Mouse (Mus musculus) urinary bladder, postnatal 25 days (tissue): ENCODE results near the gene Slc46a2.

Experiments used
- DNase-seq: peaks from one replicate; pipeline ENCODE4 v3.0.0; 2022; ENCODE audit warnings: low spot score

Gene Slc46a2

DNA sequence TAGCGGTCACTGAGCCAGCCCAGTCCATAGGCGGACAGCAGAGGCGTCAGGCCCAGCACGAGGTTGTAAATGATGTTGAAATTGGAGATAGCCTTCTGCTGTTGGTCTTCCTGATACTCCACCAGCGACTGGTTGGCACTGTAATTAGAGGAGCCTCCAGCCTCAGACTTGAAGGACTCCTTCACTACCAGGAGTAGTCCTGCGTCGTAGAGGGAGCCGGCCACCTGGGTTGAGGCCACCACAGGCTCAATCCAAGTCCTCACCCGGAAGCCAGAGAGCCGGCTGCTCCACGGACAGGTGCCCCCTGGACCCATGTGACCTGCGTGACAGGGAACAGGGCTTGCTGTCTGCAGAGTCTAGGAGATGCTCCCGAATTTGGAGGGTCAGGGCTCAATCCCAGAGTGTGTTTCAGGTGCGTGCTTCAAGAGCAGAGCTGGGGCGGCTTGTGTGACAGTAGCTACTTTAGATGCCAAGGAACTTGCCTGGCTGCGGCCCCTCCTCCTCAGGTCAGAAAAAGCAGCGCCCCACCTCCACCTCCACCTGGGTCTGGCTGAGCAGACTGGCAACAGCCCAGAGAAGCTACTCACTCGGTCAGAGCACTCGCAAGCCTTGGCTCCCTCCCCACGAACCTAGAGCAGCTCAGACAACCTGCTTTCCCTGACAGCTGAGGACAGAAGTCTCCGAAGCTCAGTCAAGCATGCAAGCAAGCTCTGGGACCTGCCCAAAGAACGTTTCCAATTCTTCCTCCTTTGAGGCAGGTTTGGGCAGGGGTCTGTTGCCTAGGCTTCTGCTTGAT lies at the start of gene Slc46a2:
Gene Slc46a2, minus strand, starts transcription at position 449 of the 796 bp plus-strand sequence.
- DNase-seq = no peak

DNA sequence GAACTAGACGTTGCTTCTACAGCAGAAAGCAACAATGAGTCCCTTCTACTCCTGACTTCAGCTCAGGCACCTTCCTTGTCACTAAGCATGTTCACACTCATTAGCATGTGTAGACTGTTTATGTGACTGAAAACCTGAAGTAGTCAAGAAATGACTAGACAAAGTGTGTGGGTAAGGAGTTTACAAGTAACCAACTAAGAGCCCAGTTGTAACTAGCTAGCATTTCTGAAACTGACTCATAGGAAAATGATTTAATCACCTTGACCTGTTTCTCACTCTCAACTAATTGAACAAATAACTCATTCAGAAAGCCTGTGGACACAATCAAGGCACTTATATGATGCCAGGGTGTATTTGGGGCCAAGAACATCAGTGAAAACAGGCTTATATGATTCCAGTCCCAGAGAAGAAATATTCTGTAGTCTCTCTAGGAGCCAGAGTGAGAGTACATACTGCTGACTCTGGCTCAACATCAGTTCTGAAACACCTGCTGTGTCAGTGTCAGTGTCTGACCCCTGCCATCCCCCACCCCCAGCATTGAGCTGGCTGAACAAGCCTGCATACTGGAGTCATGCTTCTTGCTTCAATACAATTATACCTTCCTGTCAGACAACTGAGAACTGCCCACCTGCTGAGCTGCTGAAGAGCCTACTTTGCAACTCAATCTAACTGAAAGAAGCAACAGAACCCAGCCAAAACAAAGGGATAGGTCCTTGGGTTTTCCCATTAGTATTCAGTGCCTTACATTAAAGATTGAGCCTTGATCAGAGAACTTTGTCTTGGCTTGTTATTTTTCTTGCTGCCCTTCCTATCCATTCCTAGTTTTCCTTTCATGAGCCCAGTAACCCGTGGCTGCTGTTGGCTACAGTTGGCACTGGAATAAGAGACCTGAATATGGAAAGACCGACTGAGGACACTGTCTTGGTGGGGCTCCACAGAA lies 48.8 kb upstream of the Slc46a2 start, which contains the start of gene Mup6:
Gene Mup6, plus strand, starts transcription at position 890 of the 940 bp plus-strand sequence.
- no peak for DNase-seq

DNA sequence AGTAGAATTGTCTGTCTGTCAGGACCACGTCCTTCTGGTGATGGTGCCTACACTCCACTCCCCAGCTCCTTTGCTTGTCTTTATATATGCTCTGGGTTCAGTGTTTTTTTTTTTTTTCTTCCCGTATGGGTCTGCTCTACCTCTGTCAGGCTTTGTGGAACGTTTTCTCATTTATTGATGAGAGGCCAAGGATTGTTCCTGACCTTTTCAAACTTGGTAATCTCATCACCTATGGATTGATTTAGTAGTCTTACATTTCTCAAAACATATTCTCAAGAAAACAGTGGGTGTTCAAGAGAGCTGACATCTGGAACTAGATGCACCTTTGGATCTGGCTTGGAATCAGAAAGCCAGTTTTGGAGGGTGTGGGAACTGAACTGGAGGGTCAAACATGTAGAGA lies 45.8 kb upstream of the Slc46a2 start, which contains the start of gene Mup4:
Gene Mup4, minus strand, starts transcription at position 101 of the 400 bp plus-strand sequence.
- DNase-seq = no peak

DNA sequence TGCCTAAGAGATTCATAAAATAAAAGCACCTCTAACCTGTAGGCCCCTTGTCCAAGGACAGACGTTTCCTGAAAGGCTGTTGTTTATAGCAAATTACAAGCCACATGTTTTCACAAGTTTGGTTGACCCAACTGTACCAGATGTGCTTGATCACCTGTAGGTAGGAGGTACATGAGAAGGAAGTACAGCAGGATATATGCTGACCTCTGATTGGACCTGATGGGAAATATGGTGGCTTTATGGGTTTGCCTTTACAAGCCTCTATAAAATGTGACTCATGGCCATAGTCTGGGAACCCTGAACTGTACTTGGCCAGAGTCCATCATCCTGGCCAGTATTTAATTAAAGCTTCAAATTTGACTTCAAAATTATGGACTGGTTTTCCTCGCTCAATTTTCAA lies 22.7 kb upstream of the Slc46a2 start:
- no peak for DNase-seq

DNA sequence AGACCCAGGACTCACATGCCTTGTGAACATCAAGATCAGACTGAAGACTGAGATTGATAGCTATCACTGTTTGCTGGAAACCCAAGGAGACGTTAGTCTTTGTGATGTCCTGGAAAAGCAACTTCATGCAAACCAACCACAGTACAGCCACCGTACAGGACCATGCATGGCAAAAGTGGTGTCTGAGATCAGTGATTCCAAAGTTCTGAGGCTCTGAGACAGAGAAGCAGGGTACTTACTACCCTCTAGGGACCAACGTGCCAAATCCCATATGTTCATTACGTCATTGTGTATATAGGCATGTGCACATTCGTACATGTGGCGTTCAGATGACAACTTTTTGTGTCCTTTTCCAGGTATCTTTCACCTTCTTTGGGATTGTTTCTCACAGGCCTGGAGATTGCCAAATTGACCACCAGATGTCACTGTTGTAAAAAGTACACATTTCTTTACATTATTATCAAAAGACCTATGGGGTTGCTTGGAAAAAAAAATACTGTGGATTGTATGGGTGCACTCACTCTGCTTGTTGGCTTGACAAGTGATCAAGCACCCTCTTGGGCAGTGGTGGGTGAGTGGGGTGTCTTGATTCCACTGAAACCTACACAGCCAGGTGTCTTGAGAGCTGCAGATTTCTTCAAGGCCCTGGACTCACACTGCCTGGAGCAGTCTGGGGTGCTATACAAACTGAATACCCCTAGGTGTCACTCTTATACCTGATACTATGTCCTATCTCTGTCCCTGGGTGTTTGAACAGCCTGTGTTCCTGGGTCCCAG lies 17.8 kb upstream of the Slc46a2 start:
- DNase-seq = no peak

DNA sequence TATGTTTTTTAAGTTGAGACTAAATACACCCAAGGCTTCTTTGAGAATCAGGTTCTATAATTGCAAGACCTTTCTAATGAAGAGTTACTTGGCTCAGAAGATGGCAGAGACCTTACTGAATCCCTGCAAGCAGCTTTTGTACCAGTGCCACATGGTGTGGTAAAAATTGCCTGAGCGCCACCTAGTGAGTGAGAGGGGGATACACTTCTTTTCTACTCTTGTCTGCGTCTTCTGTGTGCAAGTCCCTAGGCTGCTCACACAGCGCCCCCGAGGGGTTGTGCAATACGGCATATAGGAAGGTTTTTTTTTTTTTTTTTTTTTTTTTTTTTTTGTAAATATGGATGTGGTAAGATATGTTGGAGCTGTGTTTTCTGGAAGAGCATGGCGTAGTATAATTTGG lies 13.5 kb upstream of the Slc46a2 start:
- peak; percentile 61 for DNase-seq

DNA sequence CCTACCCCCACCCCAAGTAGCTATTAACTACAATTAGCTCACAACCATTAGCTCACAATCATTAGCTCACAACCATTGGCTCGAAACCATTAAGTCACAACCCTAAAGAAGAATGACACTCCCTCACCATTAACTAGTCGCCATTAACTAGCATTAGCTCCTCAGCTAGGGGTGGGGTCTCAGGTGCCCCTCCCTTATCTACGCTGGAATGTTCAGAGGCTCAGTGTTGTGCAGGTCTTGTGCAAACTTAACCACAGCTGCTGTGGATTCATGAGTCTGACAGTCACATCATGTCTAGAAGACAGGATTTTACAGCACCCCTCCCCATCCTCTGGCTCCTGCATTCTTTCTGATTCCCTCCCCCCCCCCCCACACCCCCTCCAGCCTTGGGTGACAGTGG lies 12.8 kb upstream of the Slc46a2 start:
- no peak for DNase-seq

DNA sequence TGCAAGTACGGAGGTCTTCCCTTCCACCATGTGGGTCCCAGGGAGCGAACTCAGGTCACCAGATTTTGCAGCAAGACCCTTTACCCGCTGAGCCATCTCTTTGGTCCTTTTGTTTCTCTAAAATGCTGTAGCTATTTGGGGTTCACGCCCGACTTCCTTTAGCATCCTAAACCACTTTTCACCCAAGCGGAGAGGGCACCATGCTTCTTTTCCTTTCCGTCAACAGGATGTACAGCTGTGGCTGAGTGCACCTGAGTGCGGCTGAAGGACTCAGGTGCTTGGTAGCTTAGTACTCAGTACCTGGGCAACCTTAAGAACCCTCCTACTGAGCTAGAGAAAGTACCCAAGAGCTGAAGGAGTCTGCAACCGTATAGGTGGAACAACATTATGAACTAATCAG lies 10.2 kb upstream of the Slc46a2 start:
- no peak for DNase-seq

DNA sequence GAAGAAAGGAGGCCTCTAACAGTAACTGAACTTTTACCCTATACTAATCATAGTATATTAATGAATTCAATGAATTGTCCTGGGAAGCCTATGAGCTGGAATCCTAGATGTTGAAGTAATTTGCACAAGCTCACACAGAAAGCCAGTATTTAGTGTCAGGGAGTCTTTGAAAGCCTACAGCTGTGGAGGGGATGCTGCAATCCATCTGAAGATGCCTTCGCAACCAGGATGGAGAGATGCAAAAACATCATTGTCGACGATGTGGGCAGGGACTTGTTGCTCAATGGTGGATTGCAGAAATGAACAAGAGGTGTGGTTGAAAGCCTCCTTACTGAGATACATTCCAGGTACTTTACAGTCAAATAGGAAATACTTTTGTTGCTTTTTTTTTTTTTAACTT lies 3.1 kb upstream of the Slc46a2 start:
- DNase-seq = no peak

DNA sequence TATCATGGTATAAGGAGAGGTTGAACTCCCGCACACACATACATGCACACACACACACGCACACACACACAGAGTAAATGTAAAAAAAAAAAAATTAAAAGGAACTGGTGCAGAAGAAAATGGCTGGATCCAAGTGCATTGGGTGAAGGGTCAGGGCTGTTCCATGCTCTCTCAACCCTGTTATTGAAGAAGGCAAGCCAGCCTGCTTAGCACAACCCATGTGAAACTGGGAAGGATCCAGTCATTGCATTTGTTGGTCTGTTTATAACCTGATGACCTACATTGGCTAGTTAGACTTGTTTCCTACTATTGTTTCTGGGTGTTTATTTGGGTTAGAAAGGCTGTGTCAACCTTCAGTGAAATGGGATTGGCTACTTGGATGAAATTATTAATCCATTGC lies 6.1 kb downstream of the Slc46a2 start:
- DNase-seq = no peak

DNA sequence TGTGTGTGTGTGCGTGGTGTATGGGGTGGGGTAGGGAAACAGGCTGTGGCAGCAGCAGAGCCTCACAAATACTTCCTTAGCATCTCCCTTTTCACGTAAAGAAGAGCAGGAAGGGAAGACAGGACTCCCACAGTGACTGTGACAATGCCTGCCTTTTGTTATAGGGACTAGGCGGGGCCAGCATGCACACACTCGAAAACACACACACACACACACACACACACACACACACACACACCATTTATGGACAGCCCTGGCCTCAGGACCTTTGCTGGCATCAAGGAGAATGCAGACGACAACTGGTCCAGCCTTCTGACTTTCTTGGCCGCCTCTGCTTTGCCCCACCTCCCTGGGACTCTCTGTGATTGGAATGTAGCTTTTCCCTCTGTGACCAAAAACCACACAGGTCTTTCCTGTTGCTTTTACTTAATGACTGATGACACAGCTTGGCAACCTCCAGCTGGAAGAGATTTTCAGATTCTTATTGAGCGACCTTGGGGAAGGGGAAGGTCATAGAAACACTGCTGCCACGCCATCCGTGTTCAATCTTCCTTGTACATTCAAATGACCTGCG lies 7.1 kb downstream of the Slc46a2 start:
- DNase-seq = no peak

DNA sequence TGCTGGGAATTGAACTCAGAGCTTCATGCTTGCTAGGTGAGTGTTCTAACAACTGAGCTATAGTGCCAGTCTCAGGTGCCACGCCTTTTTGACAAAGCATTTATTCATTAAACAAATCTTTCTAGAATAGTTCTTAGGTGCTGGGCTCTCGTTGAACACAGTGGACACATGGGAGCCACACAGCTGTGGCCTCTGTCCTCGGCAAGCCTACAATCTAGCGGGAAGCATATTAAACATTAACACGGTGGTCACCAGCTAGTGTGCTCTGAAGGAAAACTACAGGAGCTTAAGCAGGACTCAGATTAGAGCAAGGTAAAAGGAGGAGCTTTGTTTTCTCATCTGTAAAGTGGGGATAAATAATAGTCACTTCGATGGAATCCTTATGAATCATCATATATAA lies 7.8 kb downstream of the Slc46a2 start:
- DNase-seq = no peak

DNA sequence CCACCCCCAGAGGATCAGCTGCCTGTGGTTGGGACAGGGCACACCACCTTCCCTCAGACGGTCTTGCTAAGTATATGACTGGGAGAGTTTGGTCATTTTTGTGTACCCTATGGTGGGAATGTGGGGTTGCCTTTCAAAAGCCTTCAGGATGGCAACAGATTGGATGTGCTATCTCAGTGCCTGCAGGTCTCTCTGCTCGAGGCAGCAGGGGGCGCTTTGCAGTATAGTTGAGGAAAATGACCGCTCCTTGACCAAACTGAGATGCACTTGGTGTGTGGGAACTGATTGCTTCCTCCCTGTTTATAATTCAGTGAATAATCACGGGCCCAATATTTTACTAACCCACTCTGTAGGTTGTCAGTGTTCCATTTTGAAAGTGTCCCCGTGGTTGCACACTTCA lies 12.3 kb downstream of the Slc46a2 start:
- no peak for DNase-seq

DNA sequence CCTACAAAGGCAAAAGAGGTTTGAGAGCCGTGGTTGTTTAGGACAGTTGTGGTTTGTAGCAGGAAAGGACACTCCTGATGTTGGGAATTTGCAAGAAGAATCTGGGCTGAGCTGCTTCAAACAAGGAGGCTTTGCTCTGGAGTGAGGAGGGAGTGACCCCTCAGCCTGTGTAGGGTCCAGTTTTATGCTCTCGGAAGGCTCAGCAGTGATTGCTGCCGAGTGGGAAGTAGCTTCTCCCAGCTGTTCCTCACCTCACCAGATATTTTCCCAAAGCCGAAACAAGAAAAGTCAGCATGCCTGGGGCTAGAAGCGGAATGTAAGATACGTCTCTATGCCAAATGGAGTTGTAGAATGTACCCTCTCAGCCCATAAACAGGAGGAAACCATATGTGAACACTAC lies 13.0 kb downstream of the Slc46a2 start:
- no peak for DNase-seq

DNA sequence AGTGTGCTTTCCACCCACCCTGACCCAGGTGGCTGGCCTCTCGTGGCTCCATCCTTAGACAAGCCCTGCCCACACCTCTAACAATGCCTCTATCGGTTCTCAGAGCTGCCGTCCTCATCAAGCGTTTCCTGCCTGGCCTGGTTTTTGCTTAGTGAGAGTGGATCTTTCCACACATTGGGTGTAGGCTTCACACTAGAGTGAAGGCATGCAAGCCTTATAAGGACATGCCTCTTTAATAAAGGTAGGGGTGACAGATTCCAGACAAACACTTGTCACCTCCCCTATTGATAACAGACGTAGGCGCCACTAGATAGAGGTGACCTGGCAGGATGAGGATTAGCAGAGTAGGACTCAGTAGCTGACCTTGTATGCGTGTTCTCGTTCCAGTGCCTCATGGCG lies 16.3 kb downstream of the Slc46a2 start:
- no peak for DNase-seq

DNA sequence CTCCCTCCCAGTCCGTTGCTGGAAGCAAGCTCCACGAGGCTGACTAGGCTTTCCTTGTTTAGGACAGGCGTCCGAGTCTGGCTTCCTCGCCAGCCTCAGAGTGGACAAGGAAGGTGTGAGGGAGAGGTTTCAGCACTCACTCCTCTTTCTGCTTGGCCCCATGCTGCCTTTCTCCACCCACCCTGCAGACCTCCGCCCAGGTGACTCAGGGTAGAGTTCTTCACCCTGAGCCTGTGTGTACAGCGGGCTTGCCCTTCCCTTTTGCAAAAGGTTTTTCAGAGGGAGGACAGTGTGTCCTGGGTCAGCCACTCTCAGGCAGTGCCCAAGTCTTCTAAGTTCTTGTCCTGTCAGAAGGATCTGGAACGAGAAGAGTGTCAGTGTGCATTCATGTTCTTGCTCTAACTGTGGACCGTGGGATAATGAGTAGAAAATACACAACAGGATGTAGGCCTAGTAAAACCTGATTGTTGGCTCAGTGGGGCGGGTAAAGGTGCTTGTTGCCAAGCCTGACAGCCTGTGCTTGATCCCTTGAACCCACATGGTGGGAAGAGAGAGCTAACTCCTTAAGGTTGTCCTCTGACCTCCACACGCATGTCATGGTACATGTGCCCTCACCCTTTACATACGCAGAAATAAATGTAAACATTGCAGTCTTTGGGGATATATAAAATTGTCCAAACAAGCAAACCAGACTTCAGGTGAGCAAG lies 16.9 kb downstream of the Slc46a2 start:
- DNase-seq = no peak

DNA sequence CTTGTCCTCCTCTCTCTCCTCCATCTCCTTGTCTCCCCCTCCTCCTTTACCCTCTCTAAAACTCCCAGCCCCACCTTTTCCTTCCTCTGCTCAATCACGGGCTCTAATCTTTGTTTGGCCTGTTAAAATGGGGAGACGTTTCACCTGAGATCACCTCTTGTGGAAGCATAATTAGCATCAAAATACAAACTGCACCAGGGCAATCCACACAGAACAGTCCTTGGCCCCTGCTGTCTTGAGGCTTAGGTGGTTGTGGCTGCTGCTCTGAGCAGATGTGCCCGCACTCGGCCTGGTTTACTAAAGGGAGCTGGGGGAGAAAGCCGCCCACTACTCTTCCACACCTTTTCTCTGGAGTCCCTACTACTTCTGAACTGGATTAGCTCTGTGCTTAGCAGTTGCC lies 18.9 kb downstream of the Slc46a2 start:
- DNase-seq = no peak

DNA sequence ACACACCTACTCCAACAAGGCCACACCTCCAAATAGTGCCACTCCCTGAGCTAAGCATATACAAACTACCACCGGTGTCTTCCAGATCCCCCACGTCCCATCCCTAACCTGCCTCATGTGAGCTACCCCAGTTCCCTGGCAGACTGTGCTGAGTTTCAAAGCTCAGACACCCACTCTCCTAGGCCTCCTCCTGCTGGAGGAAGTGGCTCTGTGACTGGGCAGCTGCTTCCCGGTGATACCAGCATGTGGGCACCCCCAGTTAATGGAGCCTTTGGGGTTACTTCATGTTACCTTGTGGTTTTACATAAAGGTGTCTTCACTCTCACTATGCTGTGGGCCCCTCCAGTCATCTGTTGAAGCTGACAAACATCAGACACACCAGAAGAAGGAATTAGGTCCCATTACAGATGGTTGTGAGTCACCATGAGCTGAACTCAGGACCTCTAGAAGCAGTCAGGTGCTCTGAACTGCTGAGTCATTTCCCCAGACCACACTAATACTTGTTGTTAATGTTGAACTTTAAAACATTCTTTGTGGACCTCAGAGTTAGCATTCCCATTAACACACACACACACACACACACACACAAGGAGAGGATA lies 19.8 kb downstream of the Slc46a2 start:
- DNase-seq = no peak

DNA sequence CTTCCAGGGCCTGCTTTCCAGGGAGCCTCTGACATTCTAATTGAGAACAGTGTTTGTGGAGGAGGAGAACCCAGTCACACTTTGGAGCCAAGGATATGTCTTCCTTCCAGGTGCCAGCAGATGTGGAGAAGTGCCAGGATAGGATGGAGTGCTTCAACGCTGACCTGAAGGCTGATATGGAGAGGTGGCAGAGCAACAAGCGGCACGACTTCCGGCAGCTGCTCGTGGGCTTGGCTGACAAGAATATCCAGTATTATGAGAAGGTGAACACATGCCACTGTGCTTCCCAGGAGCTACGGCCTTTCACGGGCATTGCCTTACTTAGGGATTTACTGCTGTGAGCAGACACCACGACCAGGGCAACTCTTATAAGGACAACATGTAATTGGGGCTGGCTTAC lies 20.4 kb downstream of the Slc46a2 start:
- DNase-seq = no peak

DNA sequence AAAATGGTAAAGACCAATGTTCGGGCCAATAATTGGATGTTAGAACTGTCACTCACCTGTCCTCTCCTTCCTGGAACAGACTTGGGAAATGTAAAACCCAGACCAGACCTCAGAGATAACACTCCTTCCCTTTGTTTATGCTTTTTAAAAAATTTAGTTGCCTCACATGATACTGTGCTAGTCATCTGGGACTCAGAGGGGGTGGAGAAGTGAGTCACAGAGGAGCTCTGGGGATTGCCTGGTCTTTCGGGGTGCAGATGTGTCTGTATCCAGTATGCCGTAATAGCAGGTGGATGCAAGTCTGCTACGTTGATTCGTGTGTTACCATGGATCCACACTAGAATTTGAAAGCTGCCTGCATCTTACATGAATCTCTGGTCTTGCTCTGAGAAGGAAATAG lies 22.1 kb downstream of the Slc46a2 start:
- DNase-seq = no peak
